Comparison of ENCODE assay signal across 11 mouse cellular contexts in the genomic region with DNA sequence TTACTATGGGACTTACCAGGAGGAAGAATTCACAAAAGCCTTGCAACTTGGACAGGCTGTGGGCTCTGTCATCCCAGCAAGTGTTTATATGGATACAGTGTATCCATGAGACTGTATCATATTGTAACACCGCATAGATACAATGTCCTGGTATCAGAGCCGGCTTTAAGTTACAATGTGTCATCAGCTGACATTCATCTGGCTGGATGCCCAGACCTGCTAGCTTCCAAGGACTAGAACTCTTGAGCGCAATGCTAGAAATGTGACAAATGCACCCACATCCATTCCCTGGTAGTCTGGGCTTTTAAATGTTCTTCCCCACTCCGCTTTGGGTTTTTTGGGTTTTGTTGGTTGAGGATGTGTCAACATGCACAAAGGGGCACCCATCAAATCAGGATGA. TPM values are rescaled to one million over a fixed set of nuclear protein-coding genes. Genes with fewer than 3 reads are reported as not detected.
DNase-seq lines count a peak whose midpoint lies in the region; ATAC-seq and TF ChIP-seq lines count a peak whose summit lies in the region.
"Had no signal": no experiment of that assay in that cellular context is flagged by ENCODE, and none has a peak within 500 bp of the region (broad histone marks: within the 10 kb centered on the region; RNA-seq: fewer than 3 reads in every experiment).

No protein-coding gene starts in this region.

- H3K27ac ChIP-seq in gastrocnemius, adult 2 months = peak overlapping the region; percentile 77
- H3K27ac ChIP-seq in liver, postnatal 0 days (ENCODE audit: low read depth) = no peak overlapping the region
- H3K27ac ChIP-seq: midbrain, embryonic 12.5 days had no signal

- no peak for TF ChIP-seq CTCF in gastrocnemius, adult 2 months (IDR thresholded peaks at IDR 0.05)
- TF ChIP-seq CTCF in liver, postnatal 0 days (IDR thresholded peaks at IDR 0.05; ENCODE audit: low read depth) = no peak

- no peaks in the 10 kb centered on the region for H3K9me3 ChIP-seq in liver, postnatal 0 days (ENCODE audit: low read length)
- H3K9me3 ChIP-seq: midbrain, embryonic 12.5 days had no signal

- ATAC-seq in liver, postnatal 0 days = no peak; the same call in 1 of the 2 replicates
- ATAC-seq in megakaryocyte-erythroid progenitor cell, adult 5-6 weeks (replicated peaks; ENCODE audit: low FRiP score, low TSS enrichment, poor library complexity, severe bottlenecking) = peak; percentile 76

- 49% methylated on average over 4 of the region's 4 CpGs for WGBS in liver, postnatal 0 days (ENCODE audit: insufficient replicate concordance)

- TF ChIP-seq EP300 in liver, postnatal 0 days (IDR thresholded peaks at IDR 0.05; ENCODE audit: low read depth) = no peak

- H3K27me3 ChIP-seq in liver, postnatal 0 days (ENCODE audit: insufficient read depth, low read length) = no peaks in the 10 kb centered on the region
- H3K27me3 ChIP-seq: midbrain, embryonic 12.5 days; Patski had no signal

- intact Hi-C loops in gastrocnemius, adult 2 months (cut with DNase I) = loop anchor here (10.0 kb wide), 1 partner anchor 214 kb away; no protein-coding TSS in a partner anchor

- no peak overlapping the region for H3K9ac ChIP-seq in liver, postnatal 0 days (replicated peaks)
- H3K9ac ChIP-seq: midbrain, embryonic 12.5 days had no signal

- no peaks in the 10 kb centered on the region for H3K36me3 ChIP-seq in liver, postnatal 0 days (replicated peaks; ENCODE audit: insufficient read depth, low read length)
- H3K36me3 ChIP-seq: midbrain, embryonic 12.5 days had no signal

- no peak overlapping the region for H3K4me2 ChIP-seq in liver, postnatal 0 days (ENCODE audit: low read depth, low read length)
- H3K4me2 ChIP-seq: midbrain, embryonic 12.5 days had no signal

- DNase-seq in gastrocnemius, adult 2 months = peak; percentile 33
- no peak for DNase-seq in gastrocnemius, adult 18-20 months (ENCODE audit: low spot score)
- DNase-seq in liver, postnatal 0 days = peak; percentile 36
- DNase-seq in liver = no peak
- peak; percentile 66 for DNase-seq in adipocyte (ENCODE audit: low spot score)
- no peak for DNase-seq in spleen, postnatal 14 days (ENCODE audit: low spot score in 2 of 2)
- no peak for DNase-seq in ovary, postnatal 10 days (ENCODE audit: low spot score)
- DNase-seq: gastrocnemius, postnatal 36 days had no signal

- no peak overlapping the region for H3K4me3 ChIP-seq in gastrocnemius, adult 2 months
- no peak overlapping the region for H3K4me3 ChIP-seq in liver, postnatal 0 days (ENCODE audit: low read depth, low read length)
- H3K4me3 ChIP-seq: midbrain, embryonic 12.5 days had no signal

- H3K4me1 ChIP-seq in liver, postnatal 0 days (ENCODE audit: insufficient read depth) = no peaks in the 10 kb centered on the region

RNA-seq across cellular contexts. Expression of a gene that starts 22.6 kb away (rescaled TPM):
- total RNA-seq in gastrocnemius, adult 2 months (2021) = 10 to 100 TPM; 11.7 to 14.2 TPM
- 10 to 100 TPM in 1 of 2 experiments, 1 to 10 TPM in 1; 7.2 to 11.4 TPM for total RNA-seq in gastrocnemius, adult 18-20 months (2021)
- 6.2 and 7.9 TPM in 2 replicates for polyA plus RNA-seq in liver, postnatal 0 days (2015; fragmentation: Nextera tagmentation; extraction: Ambion mirVana)
- 8.7 and 8.9 TPM in 2 replicates for total RNA-seq in megakaryocyte-erythroid progenitor cell, adult 5-6 weeks (2014; fragmentation: Nextera tagmentation)
- 6.8 and 7.2 TPM in 2 replicates for total RNA-seq in megakaryocyte-erythroid progenitor cell, adult 5-6 weeks (2017)

Comparison
In these comparisons a context has a peak if more than half of its experiments do, and no peak if none do; other contexts are left out.
1. DNase-seq: peak in gastrocnemius, adult 2 months (single experiment), liver, postnatal 0 days (single experiment) and adipocyte (single experiment); none in gastrocnemius, adult 18-20 months (single experiment), liver (single experiment), spleen, postnatal 14 days (0 of 2) and ovary, postnatal 10 days (single experiment).